Mouse (Mus musculus) pancreas, adult 10 weeks (tissue): ENCODE results near the gene Pfn4. TPM values are rescaled to one million over a fixed set of nuclear protein-coding genes. Genes with fewer than 3 reads are reported as not detected.

Experiments
- polyA plus RNA-seq: library from polyadenylated mRNA; stranded (reverse); fragments of 350-450 nt; fragmentation: Illumina TruSeq; extraction: RNeasy Lipid Tissue Mini Kit (QIAGEN cat#74804); gene quantifications from one replicate; pipeline ENCODE4 v1.2.3, GENCODE M21; 2015; ENCODE audit warnings: low read depth, low replicate concordance; ENCODE audit not compliant: insufficient read depth

The Pfn4 gene
- not detected for polyA plus RNA-seq

GRCm38 (mm10) chr12:4768492-4769332, at the start of gene Pfn4, which contains the start of gene Fam228b:
Pfn4 (plus strand) TSS chr12:4769022.
Fam228b (minus strand) TSS chr12:4769267.

GRCm38 (mm10) chr12:4738031-4738576, 30.7 kb upstream of the Pfn4 start, which contains the start of gene Fam228a:
Fam228a (minus strand) TSS chr12:4738430.

GRCm38 (mm10) chr12:4817361-4818101, 48.7 kb downstream of the Pfn4 start, which contains the start of gene Sf3b6:
Sf3b6 (plus strand) TSS chr12:4817544.

Other genes starting within 250 kb of the Pfn4 start
- gene Itsn2, start 176.4 kb upstream of the Pfn4 start, polyA plus RNA-seq, result 23.2 TPM
- not detected for gene Gm3625, start 176.1 kb upstream of the Pfn4 start, polyA plus RNA-seq
- gene Fam228a, start 30.6 kb upstream of the Pfn4 start, polyA plus RNA-seq, result not detected
- gene Fam228b, start 245 bp downstream of the Pfn4 start, polyA plus RNA-seq, result not detected
- 23.1 TPM for gene Sf3b6, start 48.5 kb downstream of the Pfn4 start, polyA plus RNA-seq
- gene Fkbp1b, start 72.6 kb downstream of the Pfn4 start, polyA plus RNA-seq, result 9.2 TPM
- gene Wdcp, start 74.3 kb downstream of the Pfn4 start, polyA plus RNA-seq, result 2.9 TPM
- 1.1 TPM for gene Mfsd2b, start 105.3 kb downstream of the Pfn4 start, polyA plus RNA-seq
- gene Ubxn2a, start 138.7 kb downstream of the Pfn4 start, polyA plus RNA-seq, result 5.9 TPM
- gene Atad2b, start 148.3 kb downstream of the Pfn4 start, polyA plus RNA-seq, result 2.1 TPM